Mouse (Mus musculus): Measurements from ENCODE around the gene Tob2.

Gene Tob2

GRCm38 (mm10) chr15:81858517-81859329 is at the start of gene Tob2:
Gene Tob2 (minus strand): TSS chr15:81858796.
- DNase-seq (ENCODE audit: low spot score) = peak; percentile 55

- no peak for DNase-seq (ENCODE audit: low spot score)
Measured at GRCm38 (mm10) chr15:81907953-81908352, 49.4 kb upstream of the Tob2 start.

DNA sequence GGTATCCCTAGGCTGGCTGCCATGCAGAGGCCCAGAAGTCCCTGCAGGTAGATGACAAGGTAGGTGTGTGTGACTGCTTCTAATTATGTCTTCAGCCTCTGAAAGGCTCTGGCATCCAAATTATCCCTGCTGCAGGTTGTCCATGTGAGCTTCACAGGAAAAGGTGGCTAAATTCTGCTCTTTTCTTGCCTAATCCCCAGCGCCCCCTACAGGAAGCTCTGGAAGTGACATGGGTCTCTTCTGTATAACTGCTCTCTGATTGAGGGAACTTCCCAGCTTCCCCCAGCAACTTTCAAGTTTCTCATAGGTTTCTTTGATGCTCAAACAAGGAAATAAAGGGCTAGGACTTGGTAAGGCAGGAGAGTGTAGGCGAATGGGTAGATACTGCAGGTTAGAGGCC is 46.3 kb upstream of the Tob2 start:
- DNase-seq (ENCODE audit: low spot score) = peak; percentile 72

DNA sequence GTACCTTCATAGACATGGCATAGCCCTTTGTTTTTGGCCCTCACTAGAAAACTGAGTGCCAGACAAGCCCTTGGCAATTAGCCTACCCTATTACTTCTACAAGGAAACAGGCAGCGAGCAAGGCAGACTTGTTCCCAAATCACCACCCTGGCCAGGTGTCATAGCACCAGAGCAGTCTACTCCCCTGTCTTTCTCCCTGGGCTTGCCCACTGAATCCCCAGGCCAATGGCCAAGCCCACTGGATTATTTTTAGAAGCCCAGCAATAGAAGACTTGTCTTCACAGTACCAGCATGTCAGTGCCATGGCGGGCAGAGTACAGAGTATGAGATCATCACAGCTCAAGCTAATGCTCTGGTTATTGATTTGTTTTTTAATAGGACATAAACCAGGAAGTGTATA is 40.2 kb upstream of the Tob2 start:
- no peak for DNase-seq (ENCODE audit: low spot score)

- no peak for DNase-seq (ENCODE audit: low spot score)
Measured at GRCm38 (mm10) chr15:81897607-81898285, 39.1 kb upstream of the Tob2 start.

- no peak for DNase-seq (ENCODE audit: low spot score)
Measured at GRCm38 (mm10) chr15:81896407-81896806, 37.8 kb upstream of the Tob2 start.

GRCm38 (mm10) chr15:81894002-81894401 is 35.4 kb upstream of the Tob2 start:
- DNase-seq (ENCODE audit: low spot score) = peak; percentile 85

- DNase-seq (ENCODE audit: low spot score) = no peak
Measured at GRCm38 (mm10) chr15:81891822-81892580, 33.4 kb upstream of the Tob2 start.

DNA sequence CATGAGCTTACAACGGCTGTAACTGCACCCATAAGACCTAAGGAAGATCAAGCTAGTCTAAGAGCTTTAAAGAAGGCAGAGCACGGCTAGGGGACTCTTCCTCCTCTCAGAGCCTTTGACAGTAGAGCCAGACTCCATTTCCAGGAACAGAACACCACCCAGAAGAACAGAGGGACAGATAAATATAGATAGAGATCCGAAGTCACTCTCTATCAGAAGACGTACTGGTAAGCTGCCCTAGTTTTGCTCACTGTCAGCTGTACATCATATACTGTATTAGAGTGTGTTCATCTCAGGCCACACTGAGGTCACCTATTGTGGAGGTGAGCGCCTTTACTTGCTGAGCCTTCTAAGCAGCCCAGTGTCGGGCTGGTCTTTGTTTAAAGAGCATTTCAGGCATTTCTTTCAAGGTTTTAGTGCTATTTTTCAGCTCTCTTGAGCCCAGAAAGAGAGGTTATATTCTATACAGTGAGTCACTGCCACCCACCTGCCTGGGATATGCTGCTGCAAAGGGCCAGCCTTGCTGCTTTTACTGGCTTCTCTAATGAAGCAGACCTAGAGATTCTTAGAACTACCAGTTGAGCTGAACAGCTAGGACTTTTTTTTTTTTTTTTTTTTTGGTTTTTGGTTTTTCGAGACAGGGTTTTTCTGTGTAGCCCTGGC is 32.7 kb upstream of the Tob2 start:
- no peak for DNase-seq (ENCODE audit: low spot score)

DNA sequence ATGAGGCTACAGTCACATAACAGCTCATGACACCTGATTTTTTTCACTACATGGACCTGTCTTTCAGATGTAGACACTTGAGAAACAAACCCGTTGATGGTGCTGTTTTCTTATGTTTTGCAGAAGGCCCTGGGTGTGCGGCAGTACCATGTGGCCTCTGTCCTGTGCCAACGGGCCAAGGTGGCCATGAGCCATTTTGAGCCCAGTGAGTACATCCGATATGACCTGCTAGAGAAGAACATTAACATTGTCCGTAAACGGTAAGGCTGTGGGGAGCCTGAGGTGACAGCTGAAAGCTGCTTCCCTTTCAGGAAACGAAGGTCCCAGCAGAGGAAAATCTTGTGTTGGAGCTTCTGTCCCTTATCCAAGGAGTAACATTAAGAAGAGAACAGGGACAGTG is 30.6 kb upstream of the Tob2 start:
- no peak for DNase-seq (ENCODE audit: low spot score)

GRCm38 (mm10) chr15:81886795-81887550 is 28.4 kb upstream of the Tob2 start:
- DNase-seq (ENCODE audit: low spot score) = peak; percentile 48

GRCm38 (mm10) chr15:81885418-81885934 is 26.9 kb upstream of the Tob2 start:
- no peak for DNase-seq (ENCODE audit: low spot score)

GRCm38 (mm10) chr15:81882348-81882747 is 23.8 kb upstream of the Tob2 start:
- DNase-seq (ENCODE audit: low spot score) = no peak

DNA sequence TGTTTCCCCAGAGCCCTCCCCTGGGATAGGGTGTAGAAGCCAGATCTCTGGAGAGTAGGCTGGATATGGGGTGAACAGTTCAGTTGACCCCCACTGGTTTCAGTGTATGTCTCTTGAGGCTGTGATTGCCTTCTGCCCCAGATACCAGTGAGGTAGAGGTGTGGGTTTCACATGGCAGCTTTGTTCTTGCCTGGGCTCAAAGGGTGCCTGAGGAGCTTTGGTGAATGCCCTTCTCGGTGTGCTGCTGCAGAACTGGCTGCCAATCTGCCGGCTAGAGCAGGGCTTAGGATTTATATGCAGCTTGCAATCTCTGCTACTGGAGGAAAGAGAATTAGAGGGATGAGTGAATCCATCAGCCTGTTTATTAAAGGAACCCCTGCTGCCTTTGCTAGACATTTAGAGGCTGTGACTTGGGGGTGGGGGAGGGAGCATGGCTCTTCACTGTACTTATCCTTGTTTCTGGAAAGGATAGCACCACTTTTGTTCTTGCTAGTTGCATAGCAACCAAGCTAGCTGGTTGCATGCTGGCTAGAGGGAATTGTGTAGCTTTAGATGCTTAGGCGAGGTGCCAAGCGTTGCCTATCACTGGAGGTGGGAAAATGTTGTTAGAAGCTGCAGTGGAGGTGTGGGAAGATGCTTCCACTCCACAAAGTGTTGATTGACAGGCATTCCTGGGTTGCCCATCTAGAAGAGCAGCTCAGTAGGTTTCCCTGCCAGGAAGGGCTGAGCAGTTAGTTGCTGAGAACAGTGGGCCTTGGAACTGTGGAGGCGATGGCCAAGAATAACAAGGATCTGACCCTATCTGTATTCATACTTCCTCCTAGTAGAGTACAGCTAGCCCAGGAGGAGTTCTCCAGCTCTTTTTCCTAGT is 21.2 kb upstream of the Tob2 start:
- DNase-seq (ENCODE audit: low spot score) = no peak

- DNase-seq (ENCODE audit: low spot score) = peak; percentile 99
Measured at GRCm38 (mm10) chr15:81872262-81873136, 13.9 kb upstream of the Tob2 start, which contains the start of gene Aco2. Gene Aco2 (plus strand): TSS chr15:81872309.

GRCm38 (mm10) chr15:81871604-81872261 is 13.1 kb upstream of the Tob2 start, which contains the start of gene Phf5a:
Gene Phf5a (minus strand): TSS chr15:81871911.
- DNase-seq (ENCODE audit: low spot score) = peak; percentile 89

DNA sequence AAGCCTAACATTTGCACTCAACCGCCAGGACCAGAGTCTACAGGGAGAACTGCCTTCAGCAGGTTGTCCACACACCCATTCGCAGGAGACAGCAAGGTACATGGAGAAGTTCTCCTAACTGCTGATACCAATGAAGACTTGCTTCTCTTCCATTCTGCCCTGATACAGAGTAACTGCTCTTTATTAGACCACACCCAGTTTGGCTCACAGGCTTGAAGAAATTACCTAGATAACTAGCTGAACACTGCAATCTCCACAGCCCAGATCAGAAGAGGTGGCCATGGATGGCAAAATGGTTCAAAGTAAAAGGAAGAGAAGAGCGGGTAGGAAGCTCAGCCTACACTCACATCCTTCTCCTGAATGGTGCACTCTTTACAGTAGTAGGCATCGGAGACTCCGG is 11.4 kb upstream of the Tob2 start:
- DNase-seq (ENCODE audit: low spot score) = no peak

- no peak for DNase-seq (ENCODE audit: low spot score)
Measured at GRCm38 (mm10) chr15:81864238-81864637, 5.6 kb upstream of the Tob2 start.

Data from lung, postnatal 25 days (tissue).